Comparison of ENCODE assay signal across 16 mouse cellular contexts in genomic region chrX:106113881-106114280, GRCm38 (mm10).
"Had no signal": no experiment of that assay in that cellular context is flagged by ENCODE, and none has a peak within 500 bp of the region (broad histone marks: within the 10 kb centered on the region; RNA-seq: fewer than 3 reads in every experiment).

No protein-coding gene starts in this region.

- H3K4me3 ChIP-seq: neural tube, embryonic 13.5 days; neural tube, embryonic 15.5 days; stomach, embryonic 15.5 days had no signal

- H3K4me2 ChIP-seq: neural tube, embryonic 13.5 days; neural tube, embryonic 15.5 days; stomach, embryonic 15.5 days had no signal

- H3K27me3 ChIP-seq: neural tube, embryonic 13.5 days; neural tube, embryonic 15.5 days; stomach, embryonic 15.5 days had no signal

- DNase-seq: retina, postnatal 1 day; right cerebral cortex, adult 18-20 months; right cerebral cortex, postnatal 14 days; right cerebral cortex, postnatal 25 days; right cerebral cortex, postnatal 4 days; spleen, adult 18-20 months; thymus, adult 18-20 months; thymus, adult 2 months; thymus, postnatal 14 days; thymus, postnatal 25 days; thymus, postnatal 36 days; thymus, postnatal 4 days had no signal

- H3K9me3 ChIP-seq: neural tube, embryonic 13.5 days; neural tube, embryonic 15.5 days; stomach, embryonic 15.5 days had no signal

- H3K36me3 ChIP-seq: neural tube, embryonic 15.5 days; stomach, embryonic 15.5 days had no signal

- H3K9ac ChIP-seq: neural tube, embryonic 13.5 days; neural tube, embryonic 15.5 days; stomach, embryonic 15.5 days had no signal

- H3K27ac ChIP-seq: neural tube, embryonic 13.5 days; neural tube, embryonic 15.5 days; stomach, embryonic 15.5 days; stomach, postnatal 0 days had no signal

- H3K4me1 ChIP-seq: neural tube, embryonic 13.5 days; neural tube, embryonic 15.5 days; stomach, embryonic 15.5 days had no signal
